Mouse (Mus musculus) kidney, embryonic 14.5 days (tissue): ENCODE results near the gene Wbp1l. TPM values are rescaled to one million over a fixed set of nuclear protein-coding genes. Genes with fewer than 3 reads are reported as not detected.

Experiments used
- ATAC-seq: fragments of 200-750 bp; cut with Nextera tagmentation; 2 replicates; pipeline ENCODE4 v1.8.0; 2017; ENCODE audit warnings: moderate number of reproducible peaks, mild to moderate bottlenecking, moderate TSS enrichment, moderate library complexity; ENCODE audit not compliant: low FRiP score, low TSS enrichment
- H3K27ac ChIP-seq: fragments of 300-500 bp; sonication (generic); 2 replicates; pipeline ENCODE4 v1.5.1; 2014; ENCODE audit warnings: low read depth, mild to moderate bottlenecking, low read length, moderate library complexity, mixed read lengths
- H3K27me3 ChIP-seq: fragments of 300-500 bp; sonication (generic); 2 replicates; pipeline ENCODE4 v1.6.1; 2014; ENCODE audit warnings: mild to moderate bottlenecking, low read length; ENCODE audit not compliant: control insufficient read depth, insufficient read depth
- H3K36me3 ChIP-seq: fragments of 300-500 bp; sonication (generic); 2 replicates; pipeline ENCODE4 v1.6.1; 2014; ENCODE audit warnings: low read length, mixed read lengths; ENCODE audit not compliant: control insufficient read depth, insufficient read depth
- H3K4me1 ChIP-seq: fragments of 300-500 bp; sonication (generic); 2 replicates; pipeline ENCODE4 v1.6.1; 2014; ENCODE audit warnings: low read length, mixed read lengths; ENCODE audit not compliant: control insufficient read depth, insufficient read depth
- H3K4me2 ChIP-seq: fragments of 300-500 bp; sonication (generic); replicated peaks from 2 replicates; pipeline ENCODE4 v1.6.1; 2014; ENCODE audit warnings: low read depth, mild to moderate bottlenecking, low read length
- H3K4me3 ChIP-seq: fragments of 300-500 bp; sonication (generic); 2 replicates; pipeline ENCODE4 v1.5.1; 2014; ENCODE audit warnings: mild to moderate bottlenecking, low read length
- H3K9ac ChIP-seq: fragments of 300-500 bp; sonication (generic); 2 replicates; pipeline ENCODE4 v1.6.1; 2014; ENCODE audit warnings: low read depth, mild to moderate bottlenecking, low read length, moderate library complexity
- H3K9me3 ChIP-seq: fragments of 300-500 bp; sonication (generic); 2 replicates; pipeline ENCODE4 v1.6.1; 2016; ENCODE audit warnings: low read length; ENCODE audit not compliant: control insufficient read depth
- WGBS: fragments of 180-500 bp; shearing (Covaris S2); extraction: QIAGEN DNeasy Blood & Tissue Kit; methylation state at CpG from one replicate; pipeline ENCODE4 v1.1.7; 2014; 5-methylcytosine and 5-hydroxymethylcytosine counted together
- polyA plus RNA-seq: library from polyadenylated mRNA; unstranded; fragments of >200 nt; fragmentation: Nextera tagmentation; extraction: Ambion mirVana; gene quantifications from 2 replicates; pipeline ENCODE4 v1.2.1, GENCODE M21; 2014

The Wbp1l gene
- polyA plus RNA-seq, 1 experiment from 2014 or later, result 46.1 TPM

DNA sequence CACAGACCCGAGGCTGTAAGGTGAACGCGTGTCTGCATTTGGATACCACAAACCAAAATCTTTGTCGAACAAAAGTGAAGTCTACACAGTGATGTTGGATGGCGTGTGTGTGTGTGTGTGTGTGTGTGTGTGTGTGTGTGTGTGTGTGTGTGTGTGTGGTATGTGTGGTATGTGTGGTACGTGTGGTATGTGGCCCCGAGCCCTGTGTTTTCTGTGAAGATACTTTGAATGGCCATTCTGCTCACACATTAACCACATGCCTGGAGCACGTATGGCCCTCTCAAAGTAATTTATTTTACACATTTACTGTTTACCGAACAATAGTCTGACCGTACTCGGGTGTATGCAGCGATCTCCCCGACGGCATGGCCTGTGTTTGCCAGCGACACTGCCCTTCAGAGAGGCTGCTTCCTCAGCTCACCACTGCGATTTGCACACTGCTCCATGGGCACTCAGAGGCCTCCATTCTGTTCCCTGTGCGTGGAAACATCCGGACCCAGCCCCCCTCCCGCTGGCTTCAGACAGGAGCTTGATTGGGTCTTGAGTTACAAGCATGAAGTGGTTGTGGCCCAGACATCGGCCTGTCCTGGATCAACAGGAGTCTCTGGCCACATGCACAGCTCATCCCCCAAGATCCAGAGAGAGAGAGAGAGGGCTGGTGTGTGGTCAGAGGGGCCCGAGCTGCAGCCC is 57.4 kb downstream of the Wbp1l start:
- no peak overlapping the region for H3K4me2 ChIP-seq
- H3K27me3 ChIP-seq, result no peaks in the 10 kb centered on the region
- no peak overlapping the region for H3K9ac ChIP-seq
- H3K4me3 ChIP-seq, result no peak overlapping the region
- H3K4me1 ChIP-seq, result no peaks in the 10 kb centered on the region
- 93% methylated on average over 21 of the region's 21 CpGs for WGBS
- no peak for ATAC-seq
- H3K9me3 ChIP-seq, result no peaks in the 10 kb centered on the region
- H3K27ac ChIP-seq, result no peak overlapping the region
- peaks cover 51% of the 10 kb centered on the region for H3K36me3 ChIP-seq

DNA sequence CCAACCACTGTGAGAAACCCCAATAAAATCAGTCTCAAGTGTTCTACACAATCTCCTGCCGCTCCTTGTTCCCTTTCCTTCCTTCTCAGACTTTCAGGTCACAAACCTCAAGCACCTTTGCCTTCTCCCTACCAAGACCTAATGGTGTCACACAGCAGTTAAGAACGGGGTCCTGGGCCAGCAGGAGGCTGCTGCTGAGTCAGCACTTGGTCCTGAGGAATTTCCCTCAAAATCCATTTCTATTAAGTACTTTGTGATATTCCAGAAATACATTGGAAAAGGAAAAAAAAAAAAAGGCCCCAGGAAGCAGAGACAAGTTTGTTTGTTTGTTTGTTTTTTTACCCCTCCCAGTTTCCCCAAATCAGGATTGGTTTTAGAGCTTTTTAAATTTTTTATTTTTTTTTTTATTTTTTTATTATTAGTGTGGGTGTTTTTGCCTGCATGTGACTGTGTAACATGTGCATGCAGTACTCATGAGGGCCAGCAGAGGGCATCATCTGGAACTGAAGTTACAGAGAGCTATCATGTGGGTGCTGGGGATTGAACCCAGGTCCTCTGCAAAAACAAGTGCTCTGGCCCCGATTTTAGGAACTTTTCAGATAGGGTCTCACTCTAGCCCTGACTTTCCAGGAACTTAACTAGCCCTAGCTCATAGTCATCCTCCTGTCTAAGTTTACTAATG is 58.6 kb downstream of the Wbp1l start:
- H3K9me3 ChIP-seq, result no peaks in the 10 kb centered on the region
- no peak overlapping the region for H3K4me2 ChIP-seq
- no peak overlapping the region for H3K4me3 ChIP-seq
- no peaks in the 10 kb centered on the region for H3K4me1 ChIP-seq
- H3K9ac ChIP-seq, result no peak overlapping the region
- no peak for ATAC-seq
- peaks cover 42% of the 10 kb centered on the region for H3K36me3 ChIP-seq
- no peaks in the 10 kb centered on the region for H3K27me3 ChIP-seq
- H3K27ac ChIP-seq, result no peak overlapping the region
- 89% methylated on average over 3 of the region's 3 CpGs for WGBS

GRCm38 (mm10) chr19:46658348-46658747 is 59.5 kb downstream of the Wbp1l start:
- Histone ChIP-seq H3K36me3 (peaks cover 35% of the 10 kb centered on the region), H3K4me3 (no peak overlapping the region), H3K4me2 (no peak overlapping the region), H3K27me3 (no peaks in the 10 kb centered on the region), H3K9ac (no peak overlapping the region), H3K4me1 (no peaks in the 10 kb centered on the region), H3K27ac (no peak overlapping the region), H3K9me3 (no peaks in the 10 kb centered on the region)
- 97% methylated on average over 7 of the region's 7 CpGs for WGBS
- no peak for ATAC-seq

DNA sequence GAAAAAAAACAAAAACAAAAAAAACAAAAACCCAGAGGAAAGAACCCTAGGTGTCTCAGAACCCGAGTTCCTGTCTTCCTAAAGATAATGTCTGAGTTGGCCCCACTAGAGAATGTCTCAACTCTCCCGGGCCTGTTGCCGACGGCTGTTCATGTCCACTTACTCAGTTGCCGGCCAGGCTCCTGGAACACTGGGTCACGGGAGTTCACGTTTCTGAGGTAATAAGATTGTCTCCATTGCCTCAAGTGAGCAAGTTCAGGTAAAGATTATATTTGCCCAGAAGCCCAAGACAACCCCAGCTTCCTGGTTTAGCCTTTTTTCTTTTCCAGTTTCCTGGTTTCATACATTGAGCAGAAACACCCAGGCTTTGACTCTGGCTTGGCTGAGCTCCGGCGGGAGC is 60.0 kb downstream of the Wbp1l start:
- Histone ChIP-seq H3K4me3 (no peak overlapping the region), H3K4me2 (no peak overlapping the region), H3K9ac (no peak overlapping the region), H3K9me3 (no peaks in the 10 kb centered on the region), H3K36me3 (peaks cover 30% of the 10 kb centered on the region), H3K27me3 (no peaks in the 10 kb centered on the region), H3K27ac (no peak overlapping the region), H3K4me1 (no peaks in the 10 kb centered on the region)
- no peak for ATAC-seq
- WGBS, result 85% methylated on average over 9 of the region's 9 CpGs

GRCm38 (mm10) chr19:46661511-46661910 is 62.6 kb downstream of the Wbp1l start:
- H3K9me3 ChIP-seq, result no peaks in the 10 kb centered on the region
- H3K4me2 ChIP-seq, result no peak overlapping the region
- H3K27me3 ChIP-seq, result no peaks in the 10 kb centered on the region
- no peaks in the 10 kb centered on the region for H3K4me1 ChIP-seq
- peaks cover 6% of the 10 kb centered on the region for H3K36me3 ChIP-seq
- H3K27ac ChIP-seq, result no peak overlapping the region
- no peak overlapping the region for H3K9ac ChIP-seq
- peak; percentile 59 for ATAC-seq
- no peak overlapping the region for H3K4me3 ChIP-seq
- WGBS, result 25% methylated on average over 4 of the region's 4 CpGs

GRCm38 (mm10) chr19:46662214-46662613 is 63.3 kb downstream of the Wbp1l start:
- no peak overlapping the region for H3K27ac ChIP-seq
- no peak for ATAC-seq
- WGBS, result 83% methylated on average over 8 of the region's 8 CpGs

GRCm38 (mm10) chr19:46662784-46663183 is 63.9 kb downstream of the Wbp1l start:
- no peak for ATAC-seq
- Histone ChIP-seq H3K4me1 (no peaks in the 10 kb centered on the region), H3K27ac (no peak overlapping the region), H3K36me3 (no peaks in the 10 kb centered on the region), H3K27me3 (no peaks in the 10 kb centered on the region), H3K4me2 (no peak overlapping the region), H3K4me3 (no peak overlapping the region), H3K9me3 (no peaks in the 10 kb centered on the region), H3K9ac (no peak overlapping the region)
- WGBS, result 77% methylated on average over 6 of the region's 6 CpGs

More at GRCm38 (mm10) chr19:46662214-46662613, 63.3 kb downstream of the Wbp1l start:
- no peak overlapping the region for H3K9ac ChIP-seq
- H3K4me2 ChIP-seq, result no peak overlapping the region
- no peaks in the 10 kb centered on the region for H3K4me1 ChIP-seq
- H3K9me3 ChIP-seq, result no peaks in the 10 kb centered on the region
- H3K4me3 ChIP-seq, result no peak overlapping the region
- H3K36me3 ChIP-seq, result no peaks in the 10 kb centered on the region
- no peaks in the 10 kb centered on the region for H3K27me3 ChIP-seq

DNA sequence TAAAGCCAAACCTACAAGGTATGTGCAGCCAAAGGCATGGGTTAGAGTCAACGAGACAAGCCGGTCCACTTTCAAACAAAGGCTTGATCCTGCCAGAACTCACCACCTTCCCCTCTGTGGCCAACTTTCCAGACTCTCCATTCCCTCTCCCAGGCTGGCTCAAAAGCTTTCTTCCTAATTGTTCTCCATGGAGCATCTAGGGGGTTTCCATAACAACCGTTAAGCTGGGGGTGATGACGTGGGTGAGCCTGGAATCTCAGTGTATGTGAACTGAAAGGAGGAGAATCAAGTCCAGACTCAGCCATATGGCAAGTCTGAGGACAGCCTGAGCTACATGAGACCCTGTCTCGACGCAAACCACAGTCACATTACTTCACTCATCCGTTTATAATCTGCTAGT is 66.6 kb downstream of the Wbp1l start:
- no peak for ATAC-seq
- H3K4me1 ChIP-seq, result no peaks in the 10 kb centered on the region
- no peaks in the 10 kb centered on the region for H3K9me3 ChIP-seq
- no peak overlapping the region for H3K4me2 ChIP-seq
- no peaks in the 10 kb centered on the region for H3K36me3 ChIP-seq
- no peaks in the 10 kb centered on the region for H3K27me3 ChIP-seq
- H3K27ac ChIP-seq, result no peak overlapping the region
- WGBS, result 63% methylated on average over 7 of the region's 7 CpGs
- no peak overlapping the region for H3K9ac ChIP-seq
- H3K4me3 ChIP-seq, result no peak overlapping the region

DNA sequence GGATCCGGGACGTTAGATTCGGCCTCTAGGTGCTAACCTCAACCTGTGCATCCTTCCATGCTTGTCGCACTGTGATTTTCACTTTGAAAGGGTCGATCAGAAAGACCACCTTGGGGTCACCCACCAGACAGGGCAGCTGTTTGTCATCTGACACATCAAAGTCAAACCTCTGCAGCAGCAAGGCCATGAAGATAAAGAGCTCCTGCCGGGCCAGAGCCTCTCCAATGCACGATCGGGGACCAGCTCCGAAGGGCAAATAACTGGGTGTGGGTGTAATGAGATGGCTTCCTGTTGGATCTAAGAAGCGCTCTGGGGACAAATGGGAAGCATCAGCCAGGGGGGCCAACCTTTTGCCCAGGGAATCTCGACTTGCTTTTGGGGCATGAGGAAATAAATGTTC is 68.4 kb downstream of the Wbp1l start:
- Histone ChIP-seq H3K9ac (no peak overlapping the region), H3K27me3 (no peaks in the 10 kb centered on the region), H3K9me3 (no peaks in the 10 kb centered on the region), H3K4me3 (no peak overlapping the region), H3K27ac (no peak overlapping the region), H3K4me2 (no peak overlapping the region), H3K4me1 (no peaks in the 10 kb centered on the region), H3K36me3 (no peaks in the 10 kb centered on the region)
- 47% methylated on average over 11 of the region's 11 CpGs for WGBS
- no peak for ATAC-seq
